Mouse (Mus musculus) heart, embryonic 11.5 days (tissue): ENCODE data around the gene Lrrn4cl. TPM values are rescaled to one million over a fixed set of nuclear protein-coding genes. Genes with fewer than 3 reads are reported as not detected.
"Not testable (repeated sequence)": the region's sequence is repeated elsewhere in the genome, so short reads cannot be mapped to it uniquely, and the experiment has no call there.

Experiments used
- ATAC-seq: fragments of 200-750 bp; cut with Nextera tagmentation; replicated peaks from 2 replicates; pipeline ENCODE4 v1.8.0; 2017; ENCODE audit warnings: moderate library complexity; ENCODE audit not compliant: insufficient number of reproducible peaks, low FRiP score, low TSS enrichment
- H3K27ac ChIP-seq: fragments of 300-500 bp; sonication (generic); 2 replicates; pipeline ENCODE4 v1.5.1; 2014; ENCODE audit warnings: mild to moderate bottlenecking, low read depth, low read length
- H3K27me3 ChIP-seq: fragments of 300-500 bp; sonication (generic); 2 replicates; pipeline ENCODE4 v1.6.1; 2014; ENCODE audit warnings: mild to moderate bottlenecking, low read length, mixed read lengths; ENCODE audit not compliant: control insufficient read depth, insufficient read depth
- H3K36me3 ChIP-seq: fragments of 300-500 bp; sonication (generic); 2 replicates; pipeline ENCODE4 v1.6.1; 2014; ENCODE audit warnings: mild to moderate bottlenecking, low read length, moderate library complexity, mixed read lengths; ENCODE audit not compliant: control insufficient read depth, insufficient read depth
- H3K4me1 ChIP-seq: fragments of 300-500 bp; sonication (generic); 2 replicates; pipeline ENCODE4 v1.6.1; 2014; ENCODE audit warnings: low read length; ENCODE audit not compliant: control insufficient read depth, insufficient read depth
- H3K4me2 ChIP-seq: fragments of 300-500 bp; sonication (generic); 2 replicates; pipeline ENCODE4 v1.6.1; 2014; ENCODE audit warnings: mild to moderate bottlenecking, moderate library complexity
- H3K4me3 ChIP-seq: fragments of 300-500 bp; sonication (generic); 2 replicates; pipeline ENCODE4 v1.5.1; 2014; ENCODE audit warnings: low read depth, low read length
- H3K9ac ChIP-seq: fragments of 300-500 bp; sonication (generic); 2 replicates; pipeline ENCODE4 v1.6.1; 2014; ENCODE audit warnings: mild to moderate bottlenecking, low read depth, low read length, moderate library complexity
- H3K9me3 ChIP-seq: fragments of 300-500 bp; sonication (generic); replicated peaks from 2 replicates; pipeline ENCODE4 v1.6.1; 2016; ENCODE audit warnings: low read length; ENCODE audit not compliant: control insufficient read depth
- WGBS: fragments of 180-500 bp; shearing (Covaris S2); extraction: QIAGEN DNeasy Blood & Tissue Kit; methylation state at CpG from one replicate; pipeline ENCODE4 v1.1.7; 2014; ENCODE audit not compliant: insufficient replicate concordance; 5-methylcytosine and 5-hydroxymethylcytosine counted together
- polyA plus RNA-seq: library from polyadenylated mRNA; unstranded; fragments of >200 nt; fragmentation: Nextera tagmentation; extraction: Ambion mirVana; gene quantifications from 2 replicates; pipeline ENCODE4 v1.2.1, GENCODE M21; 2014

Lrrn4cl gene
- polyA plus RNA-seq, 1 experiment from 2014 or later, result 0.33 TPM

- Histone ChIP-seq H3K4me3 (no peak overlapping the region), H3K4me1 (0 out of 2 replicates have a peak, but pooled peaks cover 6% of the 10 kb centered on the region), H3K9me3 (no peaks in the 10 kb centered on the region), H3K27me3 (no peaks in the 10 kb centered on the region), H3K27ac (peak overlapping the region; percentile 84; the same call in 1 of the 2 replicates), H3K36me3 (0 out of 2 replicates have a peak, but pooled peaks cover 2% of the 10 kb centered on the region), H3K4me2 (peak overlapping the region; percentile 87; the same call in 1 of the 2 replicates), H3K9ac (peak overlapping the region; percentile 88; the same call in 1 of the 2 replicates)
- ATAC-seq, result no peak
- 64% methylated on average over 1 of the region's 1 CpGs for WGBS
Observed at GRCm38 (mm10) chr19:8886916-8887584, 36.5 kb downstream of the Lrrn4cl start.

DNA sequence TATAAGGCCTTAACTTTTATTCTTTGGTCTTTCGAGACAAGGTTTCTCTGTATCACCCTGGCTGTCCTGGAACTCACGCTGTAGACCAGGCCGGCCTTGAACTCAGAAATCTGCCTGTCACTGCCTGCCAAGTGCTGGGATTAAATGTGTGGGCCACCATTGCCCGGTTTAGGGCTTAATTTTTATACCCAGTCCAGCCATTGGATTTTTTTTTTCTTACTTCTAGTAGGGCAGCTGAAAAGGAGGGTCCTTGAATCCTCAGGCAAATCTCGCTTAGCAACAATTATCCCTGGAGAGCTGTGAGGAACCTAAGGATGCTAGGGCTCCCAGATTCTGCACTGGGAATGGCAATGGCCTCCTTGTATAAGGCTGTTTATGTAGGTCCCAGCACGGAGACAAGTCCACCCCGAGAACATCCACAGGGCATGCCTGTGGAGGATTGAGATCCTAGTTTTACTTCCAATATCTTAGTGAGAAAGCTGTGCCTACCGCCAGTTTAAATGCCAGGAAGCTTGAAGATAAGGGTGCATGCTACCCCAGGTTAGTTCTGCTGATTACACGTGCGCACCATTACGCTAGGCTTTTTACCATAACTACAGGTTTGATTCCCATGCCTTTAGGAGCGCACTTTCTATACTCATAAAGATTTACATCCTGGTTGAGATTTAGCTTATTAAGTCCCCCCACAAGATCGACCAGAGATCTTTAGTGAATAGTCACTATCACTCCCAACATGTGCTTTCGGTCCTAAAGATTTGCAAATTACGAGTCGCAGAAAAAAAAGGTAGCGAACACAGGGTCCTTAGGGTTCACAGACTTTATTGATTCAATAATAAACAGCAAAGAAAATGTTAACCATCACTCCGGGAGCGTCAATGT lies 37.3 kb downstream of the Lrrn4cl start:
- Histone ChIP-seq H3K27ac (peak overlapping the region; percentile 84), H3K4me3 (peak overlapping the region; percentile 75), H3K9ac (peak overlapping the region; percentile 88), H3K4me2 (peak overlapping the region; percentile 87), H3K27me3 (no peaks in the 10 kb centered on the region), H3K4me1 (0 out of 2 replicates have a peak, but pooled peaks cover 6% of the 10 kb centered on the region), H3K36me3 (0 out of 2 replicates have a peak, but pooled peaks cover 2% of the 10 kb centered on the region), H3K9me3 (no peaks in the 10 kb centered on the region)
- no peak for ATAC-seq
- 17% methylated on average over 19 of the region's 19 CpGs for WGBS

DNA sequence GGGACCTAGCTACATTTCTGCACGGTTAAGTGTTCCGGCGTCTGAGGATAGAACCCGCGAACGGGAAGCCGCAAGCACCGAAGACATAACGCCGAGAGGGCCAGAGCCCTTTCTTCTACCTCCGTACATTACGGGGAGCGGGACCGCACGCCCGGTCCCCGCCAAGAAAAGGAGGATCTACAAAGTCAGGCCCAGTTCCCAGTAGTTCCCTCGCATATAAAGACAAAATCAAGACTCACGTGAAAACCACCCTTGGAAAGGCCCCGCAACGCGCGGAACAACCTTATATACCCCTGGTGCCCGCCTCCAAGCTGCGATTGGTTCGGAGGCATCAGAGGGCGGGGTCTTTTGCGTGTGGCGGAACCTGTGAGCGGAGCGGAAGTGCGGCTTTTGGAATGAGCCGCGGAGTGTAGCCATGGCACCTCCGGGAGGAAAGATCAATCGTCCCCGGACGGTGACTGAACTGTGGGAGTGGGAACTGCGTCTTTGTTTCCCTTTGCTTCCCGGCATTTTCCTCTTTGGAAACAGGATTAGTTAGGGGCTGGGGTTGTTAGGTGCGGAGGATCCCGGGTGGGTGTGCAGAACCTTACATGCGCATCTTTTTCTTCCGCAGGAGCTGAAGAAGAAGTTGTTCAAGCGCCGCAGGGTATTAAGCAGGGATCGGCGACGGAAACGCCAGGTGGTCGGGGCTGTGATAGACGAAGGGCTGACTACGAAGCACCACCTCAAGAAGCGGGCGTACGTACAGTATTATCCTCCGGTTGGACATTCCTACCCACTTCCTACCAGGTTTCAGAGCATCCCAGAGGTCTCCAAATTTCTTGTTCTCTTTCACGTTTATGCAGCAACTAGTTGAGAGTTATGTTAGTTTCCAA lies 38.2 kb downstream of the Lrrn4cl start, which contains the start of the genes 1810009A15Rik and Gm49416:
Gene 1810009A15Rik, plus strand, starts transcription at position 343 of the 875 bp plus-strand sequence.
Gene Gm49416, plus strand, starts transcription at position 416 of the 875 bp plus-strand sequence.
- 0 out of 2 replicates have a peak, but pooled peaks cover 6% of the 10 kb centered on the region for H3K4me1 ChIP-seq
- H3K9me3 ChIP-seq, result no peaks in the 10 kb centered on the region
- H3K4me3 ChIP-seq, result peak within 1 kb of the TSS; percentile 75
- under 1% methylated on average over 58 of the region's 58 CpGs for WGBS
- peak; percentile 91 for ATAC-seq
- peak within 1 kb of the TSS; percentile 90 for H3K9ac ChIP-seq
- peak within 1 kb of the TSS; percentile 87 for H3K4me2 ChIP-seq
- no peaks in the 10 kb centered on the region for H3K27me3 ChIP-seq
- 0 out of 2 replicates have a peak, but pooled peaks cover 2% of the 10 kb centered on the region for H3K36me3 ChIP-seq
- H3K27ac ChIP-seq, result peak within 1 kb of the TSS; percentile 84

GRCm38 (mm10) chr19:8892829-8893766 lies 42.5 kb downstream of the Lrrn4cl start, which contains the start of gene Ints5:
Gene Ints5 (plus strand): TSS chr19:8893005.
- ATAC-seq, result peak; percentile 60; the same call in 1 of the 2 replicates
- no peaks in the 10 kb centered on the region for H3K9me3 ChIP-seq
- peak within 1 kb of the TSS; percentile 79 for H3K27ac ChIP-seq
- peaks cover 11% of the 10 kb centered on the region for H3K4me1 ChIP-seq
- peak within 1 kb of the TSS; percentile 83 for H3K4me3 ChIP-seq
- H3K4me2 ChIP-seq, result peak within 1 kb of the TSS; percentile 93
- WGBS, result 2% methylated on average over 54 of the region's 54 CpGs
- H3K27me3 ChIP-seq, result no peaks in the 10 kb centered on the region
- peak within 1 kb of the TSS; percentile 92 for H3K9ac ChIP-seq
- H3K36me3 ChIP-seq, result 0 out of 2 replicates have a peak, but pooled peaks cover 13% of the 10 kb centered on the region

GRCm38 (mm10) chr19:8895397-8895960 lies 44.9 kb downstream of the Lrrn4cl start:
- WGBS, result 95% methylated on average over 9 of the region's 9 CpGs
- Histone ChIP-seq H3K27ac (no peak overlapping the region), H3K27me3 (no peaks in the 10 kb centered on the region), H3K4me3 (no peak overlapping the region), H3K9me3 (no peaks in the 10 kb centered on the region), H3K4me2 (no peak overlapping the region), H3K9ac (no peak overlapping the region), H3K4me1 (peaks cover 14% of the 10 kb centered on the region), H3K36me3 (0 out of 2 replicates have a peak, but pooled peaks cover 13% of the 10 kb centered on the region)
- ATAC-seq, result no peak

DNA sequence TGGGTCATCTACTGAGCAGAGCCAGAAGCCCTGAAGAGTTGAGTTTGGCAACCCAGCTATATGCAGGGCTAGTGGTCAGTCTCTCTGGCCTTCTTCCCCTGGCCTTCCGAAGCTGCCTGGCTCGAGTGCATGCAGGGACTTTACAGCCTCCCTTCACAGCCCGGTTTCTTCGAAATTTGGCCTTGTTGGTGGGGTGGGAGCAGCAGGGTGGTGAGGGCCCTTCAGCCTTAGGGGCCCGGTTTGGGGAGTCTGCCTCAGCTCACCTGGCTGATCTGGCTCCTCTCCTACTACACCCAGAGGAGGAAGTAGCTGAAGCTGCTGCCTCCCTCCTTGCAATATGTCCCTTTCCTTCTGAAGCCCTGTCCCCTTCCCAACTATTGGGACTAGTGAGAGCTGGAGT lies 45.7 kb downstream of the Lrrn4cl start:
- peaks cover 14% of the 10 kb centered on the region for H3K4me1 ChIP-seq
- WGBS, result 86% methylated on average over 5 of the region's 5 CpGs
- H3K36me3 ChIP-seq, result 0 out of 2 replicates have a peak, but pooled peaks cover 11% of the 10 kb centered on the region
- not testable (repeated sequence) for H3K27ac ChIP-seq, H3K9me3 ChIP-seq, ATAC-seq, H3K9ac ChIP-seq, H3K27me3 ChIP-seq, H3K4me3 ChIP-seq, H3K4me2 ChIP-seq
